Mouse (Mus musculus) ES-E14 (cell line): ENCODE results near the gene Tmem38b.

Experiments used
- HCFC1 ChIP-seq: IDR thresholded peaks from 2 replicates; pipeline ENCODE4 v1.6.1; 2012; ENCODE audit warnings: low read length, inconsistent platforms, borderline replicate concordance; ENCODE audit not compliant: insufficient read depth
- MAFK ChIP-seq: IDR thresholded peaks from 2 replicates; pipeline ENCODE4 v1.6.1; 2014; ENCODE audit warnings: mild to moderate bottlenecking, low read depth, low read length, inconsistent platforms; ENCODE audit not compliant: insufficient read depth
- ZC3H11A ChIP-seq: IDR thresholded peaks from 2 replicates; pipeline ENCODE4 v1.6.1; 2012; ENCODE audit warnings: low read depth, mild to moderate bottlenecking, inconsistent platforms, low read length, borderline replicate concordance

DNA sequence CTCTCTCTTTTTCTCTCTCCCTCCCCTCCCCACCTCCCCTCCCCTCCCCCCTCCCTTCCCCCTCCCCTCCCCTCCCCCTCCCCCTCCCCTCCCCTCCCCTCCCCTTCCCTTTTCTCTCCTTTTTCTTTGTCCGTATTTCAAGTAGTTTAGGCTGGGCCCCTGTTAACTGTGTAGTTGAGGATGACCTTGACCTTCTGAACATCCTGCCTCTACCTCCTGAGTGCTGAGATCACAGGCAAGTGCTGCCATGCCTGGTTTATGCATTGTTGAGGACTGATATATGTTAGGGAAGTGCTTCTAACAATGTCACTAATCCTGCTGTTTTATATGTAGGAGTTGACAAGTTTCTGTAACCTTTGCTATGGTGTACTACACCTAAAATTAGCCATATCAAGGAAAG, 24.0 kb downstream of the Tmem38b start:
- TF ChIP-seq ZC3H11A: no peak
- no peak for TF ChIP-seq MAFK
- no peak for TF ChIP-seq HCFC1
